In the genomic region with DNA sequence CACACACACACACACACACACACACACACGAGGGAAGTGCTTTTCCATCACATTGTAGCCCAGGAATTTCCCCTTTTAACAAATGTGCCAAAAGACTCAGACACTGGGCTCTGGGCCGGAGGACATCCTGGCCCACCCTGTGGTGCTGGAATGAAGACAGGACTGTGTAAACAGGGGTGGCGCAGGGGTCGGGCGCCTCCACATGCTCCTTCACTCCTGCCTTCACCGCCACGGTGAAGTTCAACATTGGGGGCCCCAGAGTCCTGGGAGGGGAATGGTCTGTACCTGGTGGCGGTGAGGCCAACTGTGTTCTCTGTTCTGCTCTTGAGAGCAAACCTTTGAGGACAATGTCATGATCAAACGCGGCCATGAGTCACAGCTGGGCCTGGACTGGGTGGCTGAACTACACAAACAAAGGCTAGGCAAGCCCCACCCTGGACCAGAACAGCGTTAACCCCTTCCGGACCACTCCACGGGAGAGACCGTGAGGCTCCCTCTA, we compare ENCODE assay signal across 8 mouse cellular contexts. TPM values are rescaled to one million over a fixed set of nuclear protein-coding genes. Genes with fewer than 3 reads are reported as not detected.
DNase-seq lines count a peak whose midpoint lies in the region; ATAC-seq and TF ChIP-seq lines count a peak whose summit lies in the region.

No protein-coding gene starts in this region.

- H3K9ac ChIP-seq in embryonic facial prominence, embryonic 11.5 days (replicated peaks; ENCODE audit: low read length) = no peak overlapping the region
- H3K9ac ChIP-seq in liver, adult 2 months (ENCODE audit: low read depth, low read length) = no peak overlapping the region
- peak overlapping the region; percentile 54 for H3K9ac ChIP-seq in stomach, postnatal 0 days (ENCODE audit: low read length)
- no peak overlapping the region for H3K9ac ChIP-seq in midbrain, postnatal 0 days (replicated peaks; ENCODE audit: low read length, poor library complexity, severe bottlenecking)

- no peak overlapping the region for H3K27ac ChIP-seq in embryonic facial prominence, embryonic 11.5 days (replicated peaks; ENCODE audit: low read depth, low read length)
- peak overlapping the region; percentile 35; the same call in 1 of the 2 replicates for H3K27ac ChIP-seq in liver, adult 2 months (replicated peaks; ENCODE audit: insufficient read depth, low read depth, low read length)
- peak overlapping the region; percentile 97 for H3K27ac ChIP-seq in stomach, postnatal 0 days (replicated peaks)
- H3K27ac ChIP-seq in midbrain, postnatal 0 days (ENCODE audit: low read depth, low read length) = no peak overlapping the region

- no peak overlapping the region for H3K4me2 ChIP-seq in embryonic facial prominence, embryonic 11.5 days (ENCODE audit: low read depth, low read length)
- H3K4me2 ChIP-seq in stomach, postnatal 0 days (replicated peaks; ENCODE audit: low read depth) = peak overlapping the region; percentile 36
- no peak overlapping the region for H3K4me2 ChIP-seq in midbrain, postnatal 0 days (ENCODE audit: low read depth, low read length, poor library complexity, severe bottlenecking)

- no peak for TF ChIP-seq POLR2A in liver, adult 2 months (IDR thresholded peaks at IDR 0.05; ENCODE audit: extremely low read depth, insufficient read depth, low read length)

- TF ChIP-seq CTCF in liver, adult 2 months (IDR thresholded peaks at IDR 0.05; ENCODE audit: low read depth, low read length) = no peak
- peak; percentile 29; the same call in 1 of the 2 replicates for TF ChIP-seq CTCF in stomach, postnatal 0 days (IDR thresholded peaks at IDR 0.05; ENCODE audit: low read depth)
- no peak for TF ChIP-seq CTCF in midbrain, postnatal 0 days (IDR thresholded peaks at IDR 0.05)

- no peaks in the 10 kb centered on the region; the same call in none of the 2 replicates for H3K36me3 ChIP-seq in embryonic facial prominence, embryonic 11.5 days (replicated peaks; ENCODE audit: control insufficient read depth, insufficient read depth, low read depth, low read length)
- peaks cover 2% of the 10 kb centered on the region; the same call in 1 of the 2 replicates for H3K36me3 ChIP-seq in liver, adult 2 months (ENCODE audit: control insufficient read depth, insufficient read depth, low read length)
- H3K36me3 ChIP-seq in stomach, postnatal 0 days (ENCODE audit: control insufficient read depth, insufficient read depth, low read length) = peaks cover 15% of the 10 kb centered on the region; the same call in 1 of the 2 replicates
- H3K36me3 ChIP-seq in midbrain, postnatal 0 days (ENCODE audit: insufficient read depth, low read length) = peaks cover 62% of the 10 kb centered on the region

- H3K4me3 ChIP-seq in embryonic facial prominence, embryonic 11.5 days (ENCODE audit: low read depth, low read length) = no peak overlapping the region
- H3K4me3 ChIP-seq in liver, adult 2 months (ENCODE audit: insufficient read depth, low read depth, low read length) = no peak overlapping the region
- no peak overlapping the region for H3K4me3 ChIP-seq in stomach, postnatal 0 days (ENCODE audit: low read depth, low read length)
- H3K4me3 ChIP-seq in midbrain, postnatal 0 days (ENCODE audit: low read depth, low read length) = no peak overlapping the region

- H3K4me1 ChIP-seq in embryonic facial prominence, embryonic 11.5 days (ENCODE audit: control insufficient read depth, insufficient read depth, low read length) = no peaks in the 10 kb centered on the region; the same call in 1 of the 2 replicates
- 0 out of 2 replicates have a peak, but pooled peaks cover 2% of the 10 kb centered on the region for H3K4me1 ChIP-seq in liver, adult 2 months (ENCODE audit: control insufficient read depth, insufficient read depth, low read length)
- H3K4me1 ChIP-seq in stomach, postnatal 0 days (replicated peaks; ENCODE audit: control insufficient read depth, insufficient read depth) = peaks cover 19% of the 10 kb centered on the region
- no peaks in the 10 kb centered on the region for H3K4me1 ChIP-seq in midbrain, postnatal 0 days (ENCODE audit: insufficient read depth, low read length)

- peak; percentile 25 for DNase-seq in NIH3T3 (ENCODE audit: low read depth)
- no peak for DNase-seq in embryonic facial prominence, embryonic 11.5 days (ENCODE audit: low spot score)
- peak; percentile 70 for DNase-seq in heart, postnatal 4 days
- DNase-seq in liver, adult 2 months (ENCODE audit: extremely low read depth, low read depth, low spot score) = no peak
- peak; percentile 96 for DNase-seq in stomach, postnatal 0 days (ENCODE audit: low spot score)
- DNase-seq in midbrain, postnatal 0 days (ENCODE audit: low spot score) = no peak
- no peak for DNase-seq in spleen, adult 12 weeks (ENCODE audit: low spot score)
- no peak for DNase-seq in right cerebral cortex, adult 18-20 months

- H3K27me3 ChIP-seq in embryonic facial prominence, embryonic 11.5 days (ENCODE audit: control insufficient read depth, insufficient read depth, low read length) = no peaks in the 10 kb centered on the region
- H3K27me3 ChIP-seq in liver, adult 2 months (ENCODE audit: control insufficient read depth, insufficient read depth, low read length) = no peaks in the 10 kb centered on the region
- H3K27me3 ChIP-seq in stomach, postnatal 0 days (ENCODE audit: control insufficient read depth, insufficient read depth, low read length) = no peaks in the 10 kb centered on the region
- H3K27me3 ChIP-seq in midbrain, postnatal 0 days (ENCODE audit: insufficient read depth, low read length) = no peaks in the 10 kb centered on the region

- TF ChIP-seq EP300 in stomach, postnatal 0 days (optimal IDR thresholded peaks at IDR 0.05) = no peak

- H3K79me2 ChIP-seq in liver, adult 2 months (ENCODE audit: control insufficient read depth, insufficient read depth, low read length) = no peaks in the 10 kb centered on the region

- no peaks in the 10 kb centered on the region for H3K9me3 ChIP-seq in embryonic facial prominence, embryonic 11.5 days (replicated peaks; ENCODE audit: control insufficient read depth, low read length)
- H3K9me3 ChIP-seq in stomach, postnatal 0 days (ENCODE audit: control insufficient read depth, low read length) = no peaks in the 10 kb centered on the region
- no peaks in the 10 kb centered on the region for H3K9me3 ChIP-seq in midbrain, postnatal 0 days (ENCODE audit: low read length)

- WGBS in embryonic facial prominence, embryonic 11.5 days = 62% methylated on average over 14 of the region's 14 CpGs
- WGBS in liver, adult 2 months = 56% methylated on average over 14 of the region's 14 CpGs
- WGBS in stomach, postnatal 0 days = 8% methylated on average over 14 of the region's 14 CpGs
- WGBS in midbrain, postnatal 0 days = 76% methylated on average over 14 of the region's 14 CpGs

- ATAC-seq in embryonic facial prominence, embryonic 11.5 days (replicated peaks; ENCODE audit: insufficient number of reproducible peaks, low FRiP score, low TSS enrichment, low read depth) = 0 out of 2 replicates have a peak, but pooled peaks have one; percentile 19
- peak; percentile 95 for ATAC-seq in stomach, postnatal 0 days (ENCODE audit: low FRiP score, low TSS enrichment)
- ATAC-seq in midbrain, postnatal 0 days (ENCODE audit: low FRiP score) = no peak

RNA-seq across cellular contexts. Expression of a gene that starts 21.9 kb away (rescaled TPM):
- 2.2 and 2.5 TPM in 2 replicates for polyA plus RNA-seq in embryonic facial prominence, embryonic 11.5 days (2014; fragmentation: Nextera tagmentation; extraction: Ambion mirVana)
- total RNA-seq in heart, postnatal 4 days (2021) = 10 to 100 TPM in 1 of 2 experiments, 1 to 10 TPM in 1; 9.8 to 10.2 TPM
- total RNA-seq in liver, adult 2 months (2014; rRNA removed) = 8.5 and 10.8 TPM in 2 replicates
- polyA plus RNA-seq in liver, adult 2 months (2012; rRNA removed) = 0.75 and 0.89 TPM in 2 replicates
- polyA plus RNA-seq in stomach, postnatal 0 days (2015; fragmentation: Nextera tagmentation; extraction: Ambion mirVana) = 11.4 and 11.9 TPM in 2 replicates
- total RNA-seq in midbrain, postnatal 0 days (2014; rRNA removed) = 4.0 and 5.4 TPM in 2 replicates
- polyA plus RNA-seq in midbrain, postnatal 0 days (2015; fragmentation: Nextera tagmentation; extraction: Ambion mirVana) = 0.93 and 1.2 TPM in 2 replicates

RNA-seq across cellular contexts. Expression of a gene that starts 35.0 kb away (rescaled TPM):
- polyA plus RNA-seq in embryonic facial prominence, embryonic 11.5 days (2014; fragmentation: Nextera tagmentation; extraction: Ambion mirVana) = 36.2 and 45.5 TPM in 2 replicates
- 10 to 100 TPM; 68.1 to 73.4 TPM for total RNA-seq in heart, postnatal 4 days (2021)
- 6.0 and 10.1 TPM in 2 replicates for total RNA-seq in liver, adult 2 months (2014; rRNA removed)
- 46.8 and 48.7 TPM in 2 replicates for polyA plus RNA-seq in liver, adult 2 months (2012; rRNA removed)
- 21.2 and 22.3 TPM in 2 replicates for polyA plus RNA-seq in stomach, postnatal 0 days (2015; fragmentation: Nextera tagmentation; extraction: Ambion mirVana)
- 54.9 and 75.7 TPM in 2 replicates for total RNA-seq in midbrain, postnatal 0 days (2014; rRNA removed)
- polyA plus RNA-seq in midbrain, postnatal 0 days (2015; fragmentation: Nextera tagmentation; extraction: Ambion mirVana) = 30.1 and 33.3 TPM in 2 replicates

RNA-seq across cellular contexts. Expression of a gene that starts 40.2 kb away (rescaled TPM):
- 11.8 and 15.1 TPM in 2 replicates for polyA plus RNA-seq in embryonic facial prominence, embryonic 11.5 days (2014; fragmentation: Nextera tagmentation; extraction: Ambion mirVana)
- 1 to 10 TPM; 8.4 to 9.6 TPM for total RNA-seq in heart, postnatal 4 days (2021)
- total RNA-seq in liver, adult 2 months (2014; rRNA removed) = 16.3 and 29.3 TPM in 2 replicates
- polyA plus RNA-seq in liver, adult 2 months (2012; rRNA removed) = 24.5 and 25.1 TPM in 2 replicates
- 8.8 and 9.4 TPM in 2 replicates for polyA plus RNA-seq in stomach, postnatal 0 days (2015; fragmentation: Nextera tagmentation; extraction: Ambion mirVana)
- total RNA-seq in midbrain, postnatal 0 days (2014; rRNA removed) = 26.8 and 35.3 TPM in 2 replicates
- polyA plus RNA-seq in midbrain, postnatal 0 days (2015; fragmentation: Nextera tagmentation; extraction: Ambion mirVana) = 14.5 and 17.6 TPM in 2 replicates

Comparison
In these comparisons a context has a peak if more than half of its experiments do, and no peak if none do; other contexts are left out.
1. DNase-seq: peak in NIH3T3 (single experiment), heart, postnatal 4 days (single experiment) and stomach, postnatal 0 days (single experiment); none in embryonic facial prominence, embryonic 11.5 days (single experiment), liver, adult 2 months (single experiment), midbrain, postnatal 0 days (single experiment), spleen, adult 12 weeks (single experiment) and right cerebral cortex, adult 18-20 months (single experiment).
2. H3K27ac ChIP-seq: peak in liver, adult 2 months (single experiment) and stomach, postnatal 0 days (single experiment); none in embryonic facial prominence, embryonic 11.5 days (single experiment) and midbrain, postnatal 0 days (single experiment).